Mouse (Mus musculus) midbrain, embryonic 14.5 days (tissue): ENCODE measurements around the gene Hpse2. TPM values are rescaled to one million over a fixed set of nuclear protein-coding genes. Genes with fewer than 3 reads are reported as not detected.

Source experiments
- ATAC-seq: fragments of 200-750 bp; cut with Nextera tagmentation; 2 replicates; pipeline ENCODE4 v1.8.0; 2017; ENCODE audit warnings: moderate number of reproducible peaks, moderate library complexity; ENCODE audit not compliant: low FRiP score, low TSS enrichment
- DNase-seq: peaks from one replicate; pipeline ENCODE4 v3.0.0-alpha.2; 2015
- H3K27ac ChIP-seq: fragments of 300-500 bp; sonication (generic); replicated peaks from 2 replicates; pipeline ENCODE4 v1.5.1; 2014; ENCODE audit warnings: mild to moderate bottlenecking, low read depth, low read length, moderate library complexity
- H3K27me3 ChIP-seq: fragments of 300-500 bp; sonication (generic); 2 replicates; pipeline ENCODE4 v1.6.1; 2014; ENCODE audit warnings: low read length, control low read depth, mixed read lengths; ENCODE audit not compliant: control insufficient read depth, insufficient read depth
- H3K36me3 ChIP-seq: fragments of 300-500 bp; sonication (generic); 2 replicates; pipeline ENCODE4 v1.6.1; 2014; ENCODE audit warnings: low read length, control low read depth; ENCODE audit not compliant: control insufficient read depth, insufficient read depth
- H3K4me1 ChIP-seq: fragments of 300-500 bp; sonication (generic); 2 replicates; pipeline ENCODE4 v1.6.1; 2014; ENCODE audit warnings: mild to moderate bottlenecking, antibody characterized with exemption, low read length, control low read depth; ENCODE audit not compliant: control insufficient read depth, insufficient read depth
- H3K4me2 ChIP-seq: fragments of 300-500 bp; sonication (generic); 2 replicates; pipeline ENCODE4 v1.6.1; 2014; ENCODE audit warnings: mild to moderate bottlenecking, low read length, moderate library complexity
- H3K4me3 ChIP-seq: fragments of 300-500 bp; sonication (generic); replicated peaks from 2 replicates; pipeline ENCODE4 v1.5.1; 2014; ENCODE audit warnings: low read depth, low read length
- H3K9ac ChIP-seq: fragments of 300-500 bp; sonication (generic); replicated peaks from 2 replicates; pipeline ENCODE4 v1.6.1; 2014; ENCODE audit warnings: mild to moderate bottlenecking, low read length, moderate library complexity
- H3K9me3 ChIP-seq: fragments of 300-500 bp; sonication (generic); 2 replicates; pipeline ENCODE4 v1.6.1; 2016; ENCODE audit warnings: low read length, control low read depth, mixed read lengths; ENCODE audit not compliant: control insufficient read depth
- WGBS: fragments of 180-500 bp; shearing (Covaris S2); extraction: QIAGEN DNeasy Blood & Tissue Kit; methylation state at CpG from one replicate; pipeline ENCODE4 v1.1.7; 2014; 5-methylcytosine and 5-hydroxymethylcytosine counted together
- polyA plus RNA-seq: library from polyadenylated mRNA; unstranded; fragments of >200 nt; fragmentation: Nextera tagmentation; extraction: Ambion mirVana; gene quantifications from 2 replicates; pipeline ENCODE4 v1.2.1, GENCODE M21; 2014

Gene Hpse2
- polyA plus RNA-seq, 1 experiment from 2014 or later = not detected

GRCm38 (mm10) chr19:42744162-42744586 is 644.0 kb downstream of the Hpse2 start:
- H3K9ac ChIP-seq = no peak overlapping the region

GRCm38 (mm10) chr19:42743261-42743660 is 644.9 kb downstream of the Hpse2 start:
- no peak overlapping the region for H3K27ac ChIP-seq
- DNase-seq = no peak
- no peaks in the 10 kb centered on the region for H3K36me3 ChIP-seq
- no peak overlapping the region for H3K9ac ChIP-seq
- H3K4me2 ChIP-seq = no peak overlapping the region
- H3K4me3 ChIP-seq = no peak overlapping the region
- peaks cover 7% of the 10 kb centered on the region; the same call in 1 of the 2 replicates for H3K4me1 ChIP-seq
- 56% methylated on average over 16 of the region's 16 CpGs for WGBS
- no peak; the same call in 1 of the 2 replicates for ATAC-seq
- no peaks in the 10 kb centered on the region for H3K9me3 ChIP-seq
- no peaks in the 10 kb centered on the region for H3K27me3 ChIP-seq

More at GRCm38 (mm10) chr19:42744162-42744586, 644.0 kb downstream of the Hpse2 start:
- Histone ChIP-seq H3K27ac (no peak overlapping the region), H3K4me2 (no peak overlapping the region), H3K36me3 (no peaks in the 10 kb centered on the region), H3K4me1 (peaks cover 7% of the 10 kb centered on the region; the same call in 1 of the 2 replicates), H3K9me3 (no peaks in the 10 kb centered on the region), H3K4me3 (no peak overlapping the region), H3K27me3 (no peaks in the 10 kb centered on the region)
- peak; percentile 63; the same call in 1 of the 2 replicates for ATAC-seq
- DNase-seq = peak; percentile 79
- WGBS = 28% methylated on average over 4 of the region's 4 CpGs

DNA sequence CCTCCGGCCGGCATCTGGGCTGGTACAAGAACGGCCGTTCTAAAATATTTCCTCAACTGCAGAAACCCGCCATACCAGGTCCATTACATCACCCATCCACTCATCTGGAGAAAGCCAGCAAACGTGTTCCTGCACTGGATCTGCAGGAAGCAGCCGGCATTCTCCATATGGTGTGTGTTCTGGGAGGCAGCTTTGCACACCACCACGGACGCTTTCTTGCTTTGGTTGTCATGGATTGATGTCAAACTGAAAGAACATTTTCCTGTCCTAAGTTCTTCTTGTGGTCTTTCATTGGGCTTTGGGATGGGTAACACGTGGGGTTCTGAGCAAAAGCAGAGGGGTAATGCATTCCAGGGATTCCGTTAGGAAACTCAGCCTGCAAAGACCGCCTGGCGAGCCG is 646.3 kb downstream of the Hpse2 start:
- H3K27me3 ChIP-seq = no peaks in the 10 kb centered on the region
- no peak for ATAC-seq
- H3K9me3 ChIP-seq = no peaks in the 10 kb centered on the region
- H3K4me2 ChIP-seq = no peak overlapping the region
- no peak overlapping the region for H3K9ac ChIP-seq
- no peak overlapping the region for H3K27ac ChIP-seq
- peaks cover 7% of the 10 kb centered on the region; the same call in 1 of the 2 replicates for H3K4me1 ChIP-seq
- 83% methylated on average over 14 of the region's 14 CpGs for WGBS
- DNase-seq = no peak
- no peak overlapping the region for H3K4me3 ChIP-seq
- H3K36me3 ChIP-seq = no peaks in the 10 kb centered on the region

GRCm38 (mm10) chr19:42740163-42740899 is 647.8 kb downstream of the Hpse2 start:
- Histone ChIP-seq H3K4me2 (no peak overlapping the region), H3K27ac (no peak overlapping the region), H3K4me3 (no peak overlapping the region), H3K9ac (no peak overlapping the region), H3K9me3 (no peaks in the 10 kb centered on the region), H3K4me1 (peaks cover 7% of the 10 kb centered on the region; the same call in 1 of the 2 replicates), H3K36me3 (no peaks in the 10 kb centered on the region), H3K27me3 (no peaks in the 10 kb centered on the region)
- 75% methylated on average over 8 of the region's 8 CpGs for WGBS
- DNase-seq (no peak), ATAC-seq (no peak)

- H3K4me2 ChIP-seq = no peak overlapping the region
- H3K9ac ChIP-seq = no peak overlapping the region
- H3K9me3 ChIP-seq = no peaks in the 10 kb centered on the region
- 91% methylated on average over 6 of the region's 6 CpGs for WGBS
- H3K27ac ChIP-seq = no peak overlapping the region
- H3K27me3 ChIP-seq = no peaks in the 10 kb centered on the region
- H3K4me3 ChIP-seq = no peak overlapping the region
- H3K36me3 ChIP-seq = no peaks in the 10 kb centered on the region
- ATAC-seq (no peak), DNase-seq (no peak)
- peaks cover 7% of the 10 kb centered on the region; the same call in 1 of the 2 replicates for H3K4me1 ChIP-seq
Observed at GRCm38 (mm10) chr19:42739734-42740133, 648.4 kb downstream of the Hpse2 start.

GRCm38 (mm10) chr19:42737753-42738152 is 650.4 kb downstream of the Hpse2 start:
- Histone ChIP-seq H3K4me1 (no peaks in the 10 kb centered on the region; the same call in 1 of the 2 replicates), H3K9me3 (no peaks in the 10 kb centered on the region), H3K36me3 (no peaks in the 10 kb centered on the region), H3K9ac (no peak overlapping the region), H3K4me2 (no peak overlapping the region), H3K4me3 (no peak overlapping the region), H3K27me3 (no peaks in the 10 kb centered on the region), H3K27ac (no peak overlapping the region)
- ATAC-seq (no peak), DNase-seq (no peak)
- 62% methylated on average over 9 of the region's 9 CpGs for WGBS

Other genes with a start within 250 kb of the Hpse2 start
- gene Cnnm1, start 52.1 kb upstream of the Hpse2 start, polyA plus RNA-seq = 2.3 and 2.5 TPM in 2 replicates
- gene Got1, start 136.2 kb upstream of the Hpse2 start, polyA plus RNA-seq = 72.6 and 89.3 TPM in 2 replicates
- 0.30 and 0.62 TPM in 2 replicates for gene Nkx2-3, start 224.0 kb upstream of the Hpse2 start, polyA plus RNA-seq